Comparison of ENCODE assay signal across 9 mouse cellular contexts in the genomic region with DNA sequence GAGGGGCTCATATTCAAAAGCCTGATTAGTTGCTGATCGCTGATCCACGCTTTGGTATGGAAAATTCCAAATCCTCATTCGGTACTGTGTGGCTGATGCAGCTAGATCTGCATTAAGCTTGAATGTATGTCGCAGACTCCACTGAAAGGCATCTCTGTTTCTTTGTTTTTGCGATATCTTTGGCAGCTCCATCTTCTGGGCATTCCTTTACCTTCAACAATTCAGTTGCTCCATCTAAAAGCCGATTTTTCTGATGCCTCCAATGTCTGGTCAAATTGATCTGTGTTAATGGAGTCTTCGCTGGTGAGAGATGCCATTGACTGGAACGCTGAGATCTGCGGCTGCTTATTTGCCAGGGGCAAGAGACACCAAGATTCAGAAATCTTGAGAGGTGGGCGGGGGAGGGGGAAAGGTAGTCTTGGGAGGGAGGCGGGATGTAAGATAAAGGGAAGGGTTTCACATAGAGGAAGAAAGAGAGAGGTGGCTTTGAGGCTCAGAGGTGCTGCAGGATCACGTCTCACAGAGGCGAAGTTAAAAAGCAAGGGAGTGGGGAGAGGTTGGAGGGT. TPM values are rescaled to one million over a fixed set of nuclear protein-coding genes. Genes with fewer than 3 reads are reported as not detected.
DNase-seq lines count a peak whose midpoint lies in the region; ATAC-seq lines count a peak whose summit lies in the region.
"Had no signal": no experiment of that assay in that cellular context is flagged by ENCODE, and none has a peak within 500 bp of the region (broad histone marks: within the 10 kb centered on the region; RNA-seq: fewer than 3 reads in every experiment).

No protein-coding gene starts in this region.

- 13% methylated on average over 13 of the region's 13 CpGs for WGBS in heart, embryonic 10.5 days
- WGBS in embryonic facial prominence, embryonic 12.5 days: 6% methylated on average over 13 of the region's 13 CpGs
- 5% methylated on average over 13 of the region's 13 CpGs for WGBS in midbrain, embryonic 15.5 days

- peaks cover 50% of the 10 kb centered on the region for H3K27me3 ChIP-seq in heart, embryonic 10.5 days (ENCODE audit: insufficient read depth, poor library complexity, severe bottlenecking)
- H3K27me3 ChIP-seq in embryonic facial prominence, embryonic 12.5 days: peaks cover 32% of the 10 kb centered on the region
- H3K27me3 ChIP-seq in midbrain, embryonic 15.5 days (replicated peaks): no peaks in the 10 kb centered on the region

- no peak overlapping the region for H3K9ac ChIP-seq in embryonic facial prominence, embryonic 12.5 days
- H3K9ac ChIP-seq in midbrain, embryonic 15.5 days: peak overlapping the region; percentile 80
- H3K9ac ChIP-seq: liver, embryonic 14.5 days had no signal

- H3K27ac ChIP-seq in heart, embryonic 10.5 days: no peak overlapping the region
- H3K27ac ChIP-seq in embryonic facial prominence, embryonic 12.5 days: no peak overlapping the region
- H3K27ac ChIP-seq in midbrain, embryonic 15.5 days: peak overlapping the region; percentile 96
- H3K27ac ChIP-seq: liver, embryonic 14.5 days had no signal

- H3K36me3 ChIP-seq in heart, embryonic 10.5 days: no peaks in the 10 kb centered on the region
- H3K36me3 ChIP-seq in embryonic facial prominence, embryonic 12.5 days: no peaks in the 10 kb centered on the region
- H3K36me3 ChIP-seq in midbrain, embryonic 15.5 days (replicated peaks): no peaks in the 10 kb centered on the region

- H3K4me3 ChIP-seq in heart, embryonic 10.5 days: peak overlapping the region; percentile 24; the same call in 1 of the 2 replicates
- H3K4me3 ChIP-seq in embryonic facial prominence, embryonic 12.5 days: peak overlapping the region; percentile 7; the same call in 1 of the 2 replicates
- H3K4me3 ChIP-seq in midbrain, embryonic 15.5 days: peak overlapping the region; percentile 80

- H3K4me2 ChIP-seq in embryonic facial prominence, embryonic 12.5 days (replicated peaks): peak overlapping the region; percentile 100
- H3K4me2 ChIP-seq in midbrain, embryonic 15.5 days: peak overlapping the region; percentile 73

- ATAC-seq in embryonic facial prominence, embryonic 12.5 days (ENCODE audit: insufficient number of reproducible peaks, insufficient read depth, low FRiP score, low TSS enrichment): no peak
- ATAC-seq in midbrain, embryonic 15.5 days (replicated peaks): no peak

- H3K4me1 ChIP-seq in heart, embryonic 10.5 days: peaks cover 11% of the 10 kb centered on the region; the same call in 1 of the 2 replicates
- peaks cover 4% of the 10 kb centered on the region; the same call in 1 of the 2 replicates for H3K4me1 ChIP-seq in embryonic facial prominence, embryonic 12.5 days
- no peaks in the 10 kb centered on the region for H3K4me1 ChIP-seq in midbrain, embryonic 15.5 days

- DNase-seq in heart, embryonic 10.5 days (ENCODE audit: low spot score): no peak
- DNase-seq in heart, adult 8-10 months (ENCODE audit: low spot score): no peak
- peak; percentile 16 to 38 for DNase-seq in layer of hippocampus, adult 8-10 months (ENCODE audit: low spot score in 2 of 2)
- DNase-seq in natural killer cell, adult 2 months (ENCODE audit: low spot score in 2 of 2): no peak
- DNase-seq in adrenal gland, adult 8-10 months: no peak
- DNase-seq in heart, adult 18-20 months: no peak

- H3K9me3 ChIP-seq in heart, embryonic 10.5 days: no peaks in the 10 kb centered on the region
- no peaks in the 10 kb centered on the region for H3K9me3 ChIP-seq in embryonic facial prominence, embryonic 12.5 days
- no peaks in the 10 kb centered on the region for H3K9me3 ChIP-seq in midbrain, embryonic 15.5 days

RNA-seq across cellular contexts. Expression of a gene that starts 25.0 kb away (rescaled TPM):
- 1.6 and 2.3 TPM in 2 replicates for polyA plus RNA-seq in heart, embryonic 10.5 days (2016; fragmentation: Nextera tagmentation; extraction: Ambion mirVana)
- 1 to 10 TPM in 1 of 4 experiments, under 1 TPM in 3; 0.19 to 1.2 (median 0.27) TPM for total RNA-seq in heart, adult 8-10 months (2022)
- 12.4 and 13.9 TPM in 2 replicates for polyA plus RNA-seq in embryonic facial prominence, embryonic 12.5 days (2016; fragmentation: Nextera tagmentation; extraction: Ambion mirVana)
- total RNA-seq in layer of hippocampus, adult 8-10 months (2022): 10 to 100 TPM; 53.0 to 55.6 (median 53.6) TPM
- 74.7 and 78.6 TPM in 2 replicates for polyA plus RNA-seq in midbrain, embryonic 15.5 days (2015; fragmentation: Nextera tagmentation; extraction: Ambion mirVana)
- total RNA-seq in adrenal gland, adult 8-10 months (2022): 10 to 100 TPM in 1 of 4 experiments, 1 to 10 TPM in 3; 7.5 to 14.6 (median 9.0) TPM
- under 1 TPM; 0.62 to 0.75 TPM for total RNA-seq in heart, adult 18-20 months (2021)

Comparison
In these comparisons a context has a peak if more than half of its experiments do, and no peak if none do; other contexts are left out.
1. DNase-seq: peak in layer of hippocampus, adult 8-10 months (2 of 2); none in heart, embryonic 10.5 days (single experiment), heart, adult 8-10 months (single experiment), natural killer cell, adult 2 months (0 of 2), adrenal gland, adult 8-10 months (single experiment) and heart, adult 18-20 months (0 of 2).
2. H3K4me3 ChIP-seq: peak in every context shown above with its lines; median percentile 80 in midbrain, embryonic 15.5 days; 24 in heart, embryonic 10.5 days; 7 in embryonic facial prominence, embryonic 12.5 days.